Mouse (Mus musculus) CH12.LX (cell line): ENCODE results near the gene Ccser1. TPM values are rescaled to one million over a fixed set of nuclear protein-coding genes. Genes with fewer than 3 reads are reported as not detected.

ENCODE experiments used
- DNase-seq: peaks from one replicate; pipeline ENCODE4 v3.0.0-alpha.2; 2013; ENCODE audit errors: extremely low read depth
- H3K27ac ChIP-seq: 2 replicates; pipeline ENCODE4 v1.5.1; 2012; ENCODE audit warnings: low read depth, mild to moderate bottlenecking, control low read depth, moderate library complexity; ENCODE audit not compliant: insufficient read depth
- H3K27me3 ChIP-seq: replicated peaks from 2 replicates; pipeline ENCODE3; 2012; ENCODE audit warnings: inconsistent platforms
- H3K36me3 ChIP-seq, 2 experiments: replicated peaks in 1 of 2; 2 replicates each; pipeline versions ENCODE3 to v1.6.1; 2012; ENCODE audit warnings: inconsistent platforms in 1 of 2, low read length in 1 of 2, mild to moderate bottlenecking in 1 of 2, mixed read lengths in 1 of 2, moderate library complexity in 1 of 2; ENCODE audit not compliant: control insufficient read depth in 1 of 2, insufficient read depth in 1 of 2
- H3K4me1 ChIP-seq, 2 experiments: 2 replicates each; pipeline ENCODE4 v1.6.1; 2012; ENCODE audit warnings: inconsistent platforms in 1 of 2, moderate library complexity in 1 of 2; ENCODE audit not compliant: insufficient read depth in 2 of 2, control insufficient read depth in 1 of 2
- H3K4me2 ChIP-seq: 2 replicates; pipeline ENCODE4 v1.6.1; 2012; ENCODE audit warnings: low read depth, mild to moderate bottlenecking, control low read depth; ENCODE audit not compliant: poor library complexity, insufficient read depth, severe bottlenecking
- H3K4me3 ChIP-seq, 3 experiments: fragments of 150-350 bp in 1 of 3; sonication (generic) in 1 of 3; replicated peaks in 1 of 3; 2 replicates each; pipeline versions ENCODE3 to v1.5.1; 2011 to 2012; ENCODE audit warnings: low read depth in 2 of 3, low read length in 2 of 3, mild to moderate bottlenecking in 2 of 3, moderate library complexity in 2 of 3, control low read depth in 1 of 3, improper control_type of control experiment in 1 of 3, inconsistent platforms in 1 of 3, mixed read lengths in 1 of 3; ENCODE audit not compliant: poor library complexity in 1 of 3
- H3K79me2 ChIP-seq: replicated peaks from 2 replicates; pipeline ENCODE4 v1.6.1; 2012; ENCODE audit warnings: mild to moderate bottlenecking, moderate library complexity; ENCODE audit not compliant: control insufficient read depth, poor library complexity, insufficient read depth, severe bottlenecking; ENCODE audit errors: extremely low read depth
- H3K9ac ChIP-seq: 2 replicates; pipeline ENCODE4 v1.6.1; 2012; ENCODE audit warnings: low read depth, mild to moderate bottlenecking, control low read depth, moderate library complexity; ENCODE audit not compliant: insufficient read depth
- H3K9me3 ChIP-seq: replicated peaks from 2 replicates; pipeline ENCODE3; 2012; ENCODE audit warnings: low read length, inconsistent platforms, mixed read lengths
- BHLHE40 ChIP-seq: IDR thresholded peaks from 2 replicates; pipeline ENCODE4 v1.6.1; 2011; ENCODE audit warnings: mild to moderate bottlenecking, low read depth, low read length, improper control_type of control experiment
- CHD1 ChIP-seq: IDR thresholded peaks from 2 replicates; pipeline ENCODE4 v1.6.1; 2012; ENCODE audit warnings: low read depth, low read length, improper control_type of control experiment, inconsistent platforms
- CHD2 ChIP-seq: IDR thresholded peaks from 2 replicates; pipeline ENCODE4 v1.6.1; 2011; ENCODE audit warnings: low read length, improper control_type of control experiment
- CTCF ChIP-seq, 2 experiments: IDR thresholded peaks in 1 of 2; conservative IDR thresholded peaks in 1 of 2; 2 replicates each; pipeline ENCODE4 v1.5.1; 2011 to 2012; ENCODE audit warnings: low read depth in 2 of 2, low read length in 2 of 2, improper control_type of control experiment in 1 of 2, inconsistent platforms in 1 of 2, mild to moderate bottlenecking in 1 of 2, moderate library complexity in 1 of 2
- EP300 ChIP-seq: IDR thresholded peaks from 2 replicates; pipeline ENCODE4 v1.6.1; 2011; ENCODE audit warnings: low read length, improper control_type of control experiment
- HCFC1 ChIP-seq: IDR thresholded peaks from 2 replicates; pipeline ENCODE4 v1.6.1; 2012; ENCODE audit warnings: low read depth, mild to moderate bottlenecking, inconsistent platforms, low read length, improper control_type of control experiment
- JUN ChIP-seq: IDR thresholded peaks from 2 replicates; pipeline ENCODE4 v1.6.1; 2011; ENCODE audit warnings: low read depth, mild to moderate bottlenecking, low read length, improper control_type of control experiment, moderate library complexity; ENCODE audit not compliant: insufficient read depth
- JUND ChIP-seq: conservative IDR thresholded peaks from 2 replicates; pipeline ENCODE4 v1.6.1; 2011; ENCODE audit warnings: low read depth, low read length, improper control_type of control experiment
- KAT2A ChIP-seq: IDR thresholded peaks from 2 replicates; pipeline ENCODE4 v1.6.1; 2012; ENCODE audit warnings: low read length, improper control_type of control experiment, inconsistent platforms; ENCODE audit not compliant: insufficient replicate concordance
- MAFK ChIP-seq: IDR thresholded peaks from 2 replicates; pipeline ENCODE4 v1.6.1; 2011; ENCODE audit warnings: low read length, improper control_type of control experiment; ENCODE audit not compliant: insufficient replicate concordance
- MAZ ChIP-seq: IDR thresholded peaks from 2 replicates; pipeline ENCODE4 v1.6.1; 2012; ENCODE audit warnings: low read depth, mild to moderate bottlenecking, inconsistent platforms, low read length, improper control_type of control experiment, moderate library complexity
- MEF2A ChIP-seq: IDR thresholded peaks from 2 replicates; pipeline ENCODE4 v1.6.1; 2014; ENCODE audit warnings: low read depth, mild to moderate bottlenecking, inconsistent platforms, low read length, improper control_type of control experiment, borderline replicate concordance
- MXI1 ChIP-seq: IDR thresholded peaks from 2 replicates; pipeline ENCODE4 v1.6.1; 2011; ENCODE audit warnings: mild to moderate bottlenecking, low read depth, low read length, improper control_type of control experiment
- PAX5 ChIP-seq: IDR thresholded peaks from 2 replicates; pipeline ENCODE4 v1.6.1; 2012; ENCODE audit warnings: low read length, inconsistent platforms, mixed read lengths
- POLR2AphosphoS2 ChIP-seq: IDR thresholded peaks from 2 replicates; pipeline ENCODE4 v1.6.1; 2011; ENCODE audit warnings: low read depth, low read length, improper control_type of control experiment
- SMC3 ChIP-seq: IDR thresholded peaks from 2 replicates; pipeline ENCODE4 v1.6.1; 2011; ENCODE audit warnings: low read depth, low read length, improper control_type of control experiment
- UBTF ChIP-seq: IDR thresholded peaks from 2 replicates; pipeline ENCODE4 v1.6.1; 2012; ENCODE audit warnings: low read depth, mild to moderate bottlenecking, inconsistent platforms, low read length, improper control_type of control experiment, moderate library complexity
- USF2 ChIP-seq: conservative IDR thresholded peaks from 2 replicates; pipeline ENCODE4 v1.6.1; 2011; ENCODE audit warnings: low read depth, low read length, improper control_type of control experiment
- ZKSCAN1 ChIP-seq: IDR thresholded peaks from 2 replicates; pipeline ENCODE4 v1.6.1; 2012; ENCODE audit warnings: low read depth, inconsistent platforms, low read length, improper control_type of control experiment, borderline replicate concordance
- ZNF384 ChIP-seq: IDR thresholded peaks from 2 replicates; pipeline ENCODE4 v1.6.1; 2012; ENCODE audit warnings: low read depth, low read length, improper control_type of control experiment, inconsistent platforms
- dilution Hi-C: fragments of 300-500 bp; cut with MboI; formaldehyde crosslinking; loops from 2 replicates; pipeline ENCODE4 v1.14.3; 2020; ENCODE audit warnings: low sequenced_read_pairs; ENCODE audit not compliant: extremely low pct_unique_long_range_greater_than_20kb, extremely low pct_ligation_motif_present
- in situ Hi-C: fragments of 300-500 bp; cut with MboI; formaldehyde crosslinking; loops from 3 replicates; pipeline ENCODE4 v1.14.3; 2019; ENCODE audit warnings: low sequenced_read_pairs, low pct_ligation_motif_present, low pct_unique_long_range_greater_than_20kb, mixed read lengths
- polyA plus RNA-seq: library from polyadenylated mRNA; unstranded; fragments of >175 nt; gene quantifications from 2 replicates; pipeline ENCODE4 v1.2.1, GENCODE M21; 2012; ENCODE audit warnings: low read depth; ENCODE audit not compliant: insufficient read length
- total RNA-seq, 2 experiments: library from RNA; depleted of rRNA; stranded (reverse); fragments of 300-350 nt in 1 of 2; fragments of >200 nt in 1 of 2; gene quantifications; 2 replicates each; pipeline ENCODE4 v1.2.3; 2012 to 2014

Ccser1 gene
- total and polyA plus RNA-seq, 3 experiments = not detected

DNA sequence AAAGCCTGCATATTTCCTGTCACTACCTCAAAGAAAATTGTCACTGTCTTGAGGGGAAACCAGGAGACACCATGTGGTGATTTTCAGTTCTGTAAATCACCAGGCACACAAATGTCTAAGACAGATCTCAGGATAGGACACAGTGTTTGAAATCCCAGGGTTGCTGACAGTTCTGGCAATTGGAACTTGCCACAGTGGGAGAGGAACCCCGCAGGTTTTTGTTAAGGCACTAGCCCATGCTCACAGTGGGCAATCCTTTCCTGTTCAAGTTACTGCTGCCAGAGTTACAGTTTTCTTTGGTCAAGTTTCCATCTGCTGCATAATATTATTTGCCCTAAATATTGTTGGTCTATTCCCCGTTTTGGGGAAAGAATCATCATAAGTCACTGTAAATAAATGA is 1024.9 kb downstream of the Ccser1 start:
- dilution Hi-C loops (no loop called here), in situ Hi-C loops (no loop called here)
- H3K27ac ChIP-seq = no peak overlapping the region
- no peak overlapping the region for H3K4me3 ChIP-seq
- no peaks in the 10 kb centered on the region for H3K79me2 ChIP-seq
- H3K9me3 ChIP-seq = peaks cover 22% of the 10 kb centered on the region
- no peaks in the 10 kb centered on the region for H3K36me3 ChIP-seq
- TF ChIP-seq SMC3 (no peak), HCFC1 (no peak), JUN (no peak), POLR2AphosphoS2 (no peak), MXI1 (no peak), ZNF384 (no peak), CHD1 (no peak)
- TF ChIP-seq, all 38 proteins: peak for 0
- Histone ChIP-seq H3K27me3 (no peaks in the 10 kb centered on the region), H3K4me2 (no peak overlapping the region), H3K9ac (no peak overlapping the region), H3K4me1 (no peaks in the 10 kb centered on the region)
- no peak for DNase-seq

DNA sequence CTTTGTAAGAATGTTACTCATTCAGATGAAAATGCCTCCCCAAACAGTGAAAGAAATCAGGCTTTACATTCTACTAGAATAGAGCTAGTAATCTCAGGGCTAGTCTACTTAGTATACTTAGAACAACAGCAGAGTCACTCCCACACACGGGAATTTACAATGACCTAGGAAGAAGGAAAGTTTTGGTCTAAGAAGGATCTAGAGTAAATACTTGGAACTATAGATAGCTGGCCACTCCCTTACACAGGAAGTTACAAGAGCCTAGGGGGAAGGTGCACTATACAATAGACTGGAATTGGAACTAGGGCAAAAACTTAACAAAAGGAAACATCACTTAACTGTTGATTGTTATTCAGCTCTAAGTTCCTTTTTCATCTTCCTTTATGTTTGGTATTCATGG is 1041.7 kb downstream of the Ccser1 start:
- Histone ChIP-seq H3K27me3 (no peaks in the 10 kb centered on the region), H3K9me3 (peaks cover 5% of the 10 kb centered on the region), H3K4me3 (no peak overlapping the region), H3K79me2 (no peaks in the 10 kb centered on the region), H3K27ac (no peak overlapping the region), H3K9ac (no peak overlapping the region), H3K36me3 (no peaks in the 10 kb centered on the region), H3K4me1 (no peaks in the 10 kb centered on the region), H3K4me2 (no peak overlapping the region)
- in situ Hi-C loops (no loop called here), dilution Hi-C loops (no loop called here)
- TF ChIP-seq CTCF (conservative IDR thresholded peaks at IDR 0.05 in 1 of 2, IDR thresholded peaks at IDR 0.05 in 1 of 2; ENCODE audit: low read depth in 2 of 2, low read length in 2 of 2) = no peak
- DNase-seq = no peak

GRCm38 (mm10) chr6:62263899-62264298 is 1083.8 kb downstream of the Ccser1 start:
- dilution Hi-C loops (no loop called here), in situ Hi-C loops (no loop called here)
- TF ChIP-seq MAZ (no peak), CTCF (conservative IDR thresholded peaks at IDR 0.05 in 1 of 2, IDR thresholded peaks at IDR 0.05 in 1 of 2; ENCODE audit: low read depth in 2 of 2, low read length in 2 of 2) (no peak), EP300 (no peak), BHLHE40 (no peak), JUN (no peak), MAFK (no peak), MEF2A (no peak), CHD2 (no peak), USF2 (no peak), ZKSCAN1 (no peak), PAX5 (no peak), KAT2A (no peak), SMC3 (no peak), JUND (no peak), UBTF (no peak), HCFC1 (no peak)
- H3K4me1 ChIP-seq = no peaks in the 10 kb centered on the region
- H3K4me3 ChIP-seq = no peak overlapping the region
- no peaks in the 10 kb centered on the region for H3K27me3 ChIP-seq
- H3K9ac ChIP-seq = no peak overlapping the region
- H3K36me3 ChIP-seq = no peaks in the 10 kb centered on the region
- H3K27ac ChIP-seq = no peak overlapping the region
- no peaks in the 10 kb centered on the region for H3K79me2 ChIP-seq
- H3K9me3 ChIP-seq = peaks cover 16% of the 10 kb centered on the region
- H3K4me2 ChIP-seq = no peak overlapping the region
- no peak for DNase-seq
